Mouse (Mus musculus) kidney, adult 11 months (tissue): ENCODE data around the gene Gm17067.
"Not testable (repeated sequence)": the region's sequence is repeated elsewhere in the genome, so short reads cannot be mapped to it uniquely, and the experiment has no call there.

Source experiments
- DNase-seq: peaks from one replicate; pipeline ENCODE4 v3.0.0; 2022

The Gm17067 gene

DNA sequence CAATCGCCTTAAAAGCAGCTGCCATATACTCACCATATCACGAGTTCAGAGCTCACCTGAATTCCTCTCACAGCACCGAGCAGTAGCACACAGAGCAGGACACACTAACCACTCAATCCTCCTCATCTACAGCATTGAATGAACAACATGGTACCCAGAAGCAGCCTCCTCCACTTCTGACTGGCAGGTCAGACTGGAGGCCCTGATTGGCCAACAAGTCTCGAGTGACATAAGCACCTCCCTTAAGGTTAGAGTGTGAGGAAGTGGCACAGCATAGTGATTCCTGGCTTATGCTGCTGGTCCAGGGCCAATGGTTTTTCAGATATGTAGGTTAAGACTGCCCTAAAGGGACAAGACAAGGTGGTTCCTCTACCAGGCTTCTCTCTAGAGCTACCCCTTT, at the start of gene Gm17067:
TSS of gene Gm17067 (minus strand) at position 101 of the 400 bp plus-strand sequence.
- not testable (repeated sequence) for DNase-seq

DNA sequence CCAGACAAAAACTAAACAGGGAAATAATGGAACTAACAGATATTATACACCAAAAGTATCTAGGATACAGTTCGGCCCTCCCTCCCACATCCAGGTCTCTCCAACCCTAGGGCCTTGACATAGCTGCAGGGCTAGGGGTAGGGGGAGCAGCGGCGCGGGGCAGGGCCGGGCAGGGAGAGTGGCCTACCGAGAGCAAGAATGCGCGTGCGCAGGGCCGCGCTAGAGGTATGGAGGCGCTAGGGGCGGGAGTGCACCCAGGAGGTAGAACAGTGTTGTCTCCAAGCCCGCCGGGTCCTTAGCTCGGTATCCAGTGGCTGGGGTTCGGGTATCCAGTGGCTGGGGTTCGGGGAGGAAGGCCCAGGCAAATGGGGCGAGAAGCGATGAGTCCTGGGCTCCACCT, 23.0 kb upstream of the Gm17067 start:
- no peak for DNase-seq

GRCm38 (mm10) chr7:42738536-42739210, 11.9 kb upstream of the Gm17067 start:
- DNase-seq = no peak

DNA sequence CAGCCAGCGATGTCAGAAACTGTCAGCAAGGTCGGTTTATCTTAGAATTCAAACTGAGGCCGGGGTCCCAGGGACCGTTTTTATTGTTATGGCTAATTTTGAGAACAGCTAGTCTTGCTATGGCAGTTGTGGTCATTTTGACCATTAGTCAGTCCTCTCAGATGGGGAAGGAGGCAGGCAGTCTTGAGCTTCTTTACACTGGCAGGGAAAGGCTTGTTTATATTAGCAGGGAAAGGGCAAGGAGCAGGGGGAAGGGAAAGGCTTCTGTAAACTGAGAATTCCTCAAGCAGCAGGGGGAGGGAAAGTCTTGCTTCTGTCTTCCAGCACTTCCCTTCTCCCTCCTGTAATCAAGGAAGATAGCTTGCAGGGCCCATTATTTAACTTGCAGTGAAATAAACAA, 33.6 kb downstream of the Gm17067 start:
- DNase-seq = peak; percentile 2

DNA sequence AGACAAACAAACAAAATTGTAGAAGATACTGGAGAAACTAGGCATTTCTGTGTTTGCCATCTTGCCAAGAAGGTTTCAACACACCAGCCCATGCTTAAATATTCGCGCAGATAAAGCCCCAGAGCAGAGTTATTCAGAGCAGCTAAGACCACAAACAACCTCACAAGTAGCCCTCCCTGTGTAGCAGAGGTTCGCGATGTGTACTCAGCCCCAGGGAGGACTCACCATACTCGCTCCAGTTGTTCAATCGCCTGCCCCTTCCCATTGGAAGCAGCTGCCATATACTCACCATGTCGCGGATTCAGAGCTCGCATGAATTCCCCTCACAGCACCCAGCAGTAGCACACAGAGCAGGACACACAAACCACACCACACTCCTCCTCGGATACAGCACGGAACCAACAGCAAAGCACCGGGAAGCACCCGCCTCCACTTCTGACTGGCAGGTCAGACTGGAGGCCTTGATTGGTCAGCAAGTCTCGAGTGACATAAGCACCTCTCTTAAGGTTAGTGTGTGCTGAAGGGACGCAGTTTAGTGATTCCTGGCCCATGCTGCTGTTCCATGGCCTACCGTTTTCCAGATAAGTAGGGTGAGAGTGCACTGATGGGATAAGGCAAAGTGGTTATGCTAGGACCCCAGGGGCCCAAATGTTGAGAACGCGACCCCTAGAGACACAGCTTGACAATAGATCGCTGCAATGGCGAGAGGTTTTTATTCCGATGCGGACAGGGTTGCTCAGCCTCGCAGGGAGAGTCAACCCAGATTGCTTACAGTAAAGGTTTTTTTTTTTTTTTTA, 34.3 kb downstream of the Gm17067 start, which contains the start of gene Zfp975:
TSS of gene Zfp975 (minus strand) at position 381 of the 797 bp plus-strand sequence.
- DNase-seq = peak; percentile 86

DNA sequence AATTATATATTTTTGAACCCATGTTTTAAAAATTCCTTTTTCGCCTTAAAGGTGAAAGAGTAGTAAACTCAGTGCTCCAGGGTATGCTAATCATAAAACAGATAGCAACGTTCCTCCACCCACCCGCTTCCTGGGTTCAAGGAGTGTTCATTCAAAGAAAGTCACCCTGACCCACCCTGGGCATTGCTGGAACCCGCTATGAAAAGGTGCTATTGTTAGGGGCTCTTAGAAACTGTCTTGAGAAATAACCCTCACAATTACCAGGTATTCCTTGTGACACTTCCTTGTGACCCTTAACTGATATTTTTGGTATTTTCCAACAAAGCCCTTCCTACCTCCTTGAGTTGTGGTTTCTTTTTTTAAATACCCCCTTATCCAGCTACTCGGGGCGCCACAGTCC, 46.7 kb downstream of the Gm17067 start:
- DNase-seq = not testable (repeated sequence)

GRCm38 (mm10) chr7:42679646-42680045, 47.2 kb downstream of the Gm17067 start:
- not testable (repeated sequence) for DNase-seq

- DNase-seq = not testable (repeated sequence)
Measured at GRCm38 (mm10) chr7:42660140-42660539, 66.7 kb downstream of the Gm17067 start.
